Mouse (Mus musculus) liver, embryonic 14.5 days (tissue): ENCODE results near the gene Carmil1.
A peak's percentile ranks its signal among the peaks of the same experiment; 100 is the strongest.

Experiments
- CTCF ChIP-seq: IDR thresholded peaks from 2 replicates; pipeline ENCODE4 v1.5.1; 2016; ENCODE audit warnings: antibody characterized with exemption, low read depth, control low read depth
- EP300 ChIP-seq: IDR thresholded peaks from 2 replicates; pipeline ENCODE4 v1.6.1; 2016; ENCODE audit warnings: antibody characterized with exemption, low read depth

- TF ChIP-seq EP300 (peak; percentile 84), CTCF (no peak)
These were observed 30.7 kb upstream of the Carmil1 start for GRCm38 (mm10) chr13:24311011-24311940.
